Mouse (Mus musculus) limb, embryonic 13.5 days (tissue): ENCODE results near the gene Zfp691. TPM values are rescaled to one million over a fixed set of nuclear protein-coding genes. Genes with fewer than 3 reads are reported as not detected.

ENCODE experiments used
- microRNA counts: library from miRNA; unstranded; fragments of <30 nt; microRNA quantifications from one replicate; lab custom pipeline; 2016
- microRNA-seq: library from miRNA; unstranded; fragments of <30 nt; microRNA quantifications from one replicate; pipeline ENCODE4, GENCODE M21; 2016
- polyA plus RNA-seq: library from polyadenylated mRNA; unstranded; fragments of >200 nt; fragmentation: Nextera tagmentation; extraction: Ambion mirVana; gene quantifications from 2 replicates; pipeline ENCODE4 v1.2.1, GENCODE M21; 2015

Zfp691 gene
- polyA plus RNA-seq, 1 experiment from 2014 or later: 9.5 TPM

MicroRNA genes within 50 kb of the gene (microRNA counts, 519-probe panel; counts per million panel counts)
- not detected for microRNA mmu-miR-1957 (lab: Ali Mortazavi, UCI)

Small RNAs within 50 kb of the gene (microRNA-seq; reads per million reads assigned to microRNA genes)
- gene Mir1957a: not detected

Other genes starting within 250 kb of the Zfp691 start
- gene Olfr1328, start 235.6 kb downstream of the Zfp691 start, polyA plus RNA-seq: not detected in 2 replicates
- gene Lao1, start 212.6 kb downstream of the Zfp691 start, polyA plus RNA-seq: not detected in 2 replicates
- 101 and 112 TPM in 2 replicates for gene Slc2a1, start 65.5 kb downstream of the Zfp691 start, polyA plus RNA-seq
- 1.5 and 3.6 TPM in 2 replicates for gene Ermap, start 15.8 kb upstream of the Zfp691 start, polyA plus RNA-seq
- gene Svbp, start 21.1 kb upstream of the Zfp691 start, polyA plus RNA-seq: 223 and 237 TPM in 2 replicates
- gene Tmem269, start 44.0 kb upstream of the Zfp691 start, polyA plus RNA-seq: 0.11 TPM in 1 of 2 replicates, not detected in the other
- 39.9 and 40.7 TPM in 2 replicates for gene AU022252, start 58.5 kb upstream of the Zfp691 start, polyA plus RNA-seq
- 61.2 and 63.5 TPM in 2 replicates for gene P3h1, start 58.7 kb upstream of the Zfp691 start, polyA plus RNA-seq
- gene Cldn19, start 81.2 kb upstream of the Zfp691 start, polyA plus RNA-seq: 0.09 and 0.15 TPM in 2 replicates
- 637 TPM in 2 replicates for gene Ybx1, start 120.4 kb upstream of the Zfp691 start, polyA plus RNA-seq
- 105 and 108 TPM in 2 replicates for gene Ppih, start 146.4 kb upstream of the Zfp691 start, polyA plus RNA-seq
- gene Ccdc30, start 241.3 kb upstream of the Zfp691 start, polyA plus RNA-seq: 6.6 and 7.5 TPM in 2 replicates
- 29.3 and 33.0 TPM in 2 replicates for gene Ppcs, start 248.2 kb upstream of the Zfp691 start, polyA plus RNA-seq
- 0.19 and 0.34 TPM in 2 replicates for gene Zmynd12, start 248.6 kb upstream of the Zfp691 start, polyA plus RNA-seq